Mouse (Mus musculus) heart, postnatal 0 days (tissue): Measurements from ENCODE around the gene Map4k3. TPM values are rescaled to one million over a fixed set of nuclear protein-coding genes. Genes with fewer than 3 reads are reported as not detected.

Experiments used
- ATAC-seq: fragments of 200-750 bp; cut with Nextera tagmentation; 2 replicates; pipeline ENCODE4 v1.8.0; 2017; ENCODE audit warnings: low read depth, moderate number of reproducible peaks, moderate library complexity; ENCODE audit not compliant: insufficient read depth
- DNase-seq: peaks from one replicate; pipeline ENCODE4 v3.0.0-alpha.2; 2016; ENCODE audit warnings: low spot score
- H3K27ac ChIP-seq: fragments of 300-500 bp; sonication (generic); 2 replicates; pipeline ENCODE4 v1.5.1; 2014; ENCODE audit warnings: low read depth, mild to moderate bottlenecking
- H3K27me3 ChIP-seq: fragments of 300-500 bp; sonication (generic); 2 replicates; pipeline ENCODE4 v1.6.1; 2014; ENCODE audit warnings: low read length, mixed read lengths; ENCODE audit not compliant: control insufficient read depth, insufficient read depth
- H3K36me3 ChIP-seq: fragments of 300-500 bp; sonication (generic); replicated peaks from 2 replicates; pipeline ENCODE4 v1.6.1; 2014; ENCODE audit warnings: low read length, mixed read lengths; ENCODE audit not compliant: control insufficient read depth, insufficient read depth
- H3K4me1 ChIP-seq: fragments of 300-500 bp; sonication (generic); 2 replicates; pipeline ENCODE4 v1.6.1; 2014; ENCODE audit warnings: antibody characterized with exemption; ENCODE audit not compliant: control insufficient read depth, insufficient read depth
- H3K4me2 ChIP-seq: fragments of 300-500 bp; sonication (generic); 2 replicates; pipeline ENCODE4 v1.6.1; 2014; ENCODE audit warnings: low read depth, mild to moderate bottlenecking, low read length, moderate library complexity
- H3K4me3 ChIP-seq: fragments of 300-500 bp; sonication (generic); 2 replicates; pipeline ENCODE4 v1.5.1; 2014; ENCODE audit warnings: low read depth, low read length
- H3K9ac ChIP-seq: fragments of 300-500 bp; sonication (generic); replicated peaks from 2 replicates; pipeline ENCODE4 v1.6.1; 2014; ENCODE audit warnings: low read depth, low read length, mixed read lengths
- H3K9me3 ChIP-seq: fragments of 300-500 bp; sonication (generic); replicated peaks from 2 replicates; pipeline ENCODE4 v1.6.1; 2016; ENCODE audit warnings: low read length; ENCODE audit not compliant: control insufficient read depth
- CTCF ChIP-seq: IDR thresholded peaks from 2 replicates; pipeline ENCODE4 v1.5.1; 2016; ENCODE audit warnings: antibody characterized with exemption, control low read depth, low read depth
- EP300 ChIP-seq: IDR thresholded peaks from 2 replicates; pipeline ENCODE4 v1.6.1; 2016; ENCODE audit warnings: antibody characterized with exemption, low read depth
- WGBS: fragments of 180-500 bp; shearing (Covaris S2); extraction: QIAGEN DNeasy Blood & Tissue Kit; methylation state at CpG from one replicate; pipeline ENCODE4 v1.1.7; 2014; 5-methylcytosine and 5-hydroxymethylcytosine counted together
- polyA plus RNA-seq: library from polyadenylated mRNA; unstranded; fragments of >200 nt; fragmentation: Nextera tagmentation; extraction: Ambion mirVana; gene quantifications from 2 replicates; pipeline ENCODE4 v1.2.1, GENCODE M21; 2015
- total RNA-seq: library from RNA; depleted of rRNA; stranded (reverse); fragments of >200 nt; gene quantifications from 2 replicates; pipeline ENCODE4 v1.2.3, GENCODE M21; 2014; ENCODE audit warnings: low replicate concordance

Gene Map4k3
- total and polyA plus RNA-seq, 2 experiments from 2014 or later = 16.7 to 38.0 TPM

DNA sequence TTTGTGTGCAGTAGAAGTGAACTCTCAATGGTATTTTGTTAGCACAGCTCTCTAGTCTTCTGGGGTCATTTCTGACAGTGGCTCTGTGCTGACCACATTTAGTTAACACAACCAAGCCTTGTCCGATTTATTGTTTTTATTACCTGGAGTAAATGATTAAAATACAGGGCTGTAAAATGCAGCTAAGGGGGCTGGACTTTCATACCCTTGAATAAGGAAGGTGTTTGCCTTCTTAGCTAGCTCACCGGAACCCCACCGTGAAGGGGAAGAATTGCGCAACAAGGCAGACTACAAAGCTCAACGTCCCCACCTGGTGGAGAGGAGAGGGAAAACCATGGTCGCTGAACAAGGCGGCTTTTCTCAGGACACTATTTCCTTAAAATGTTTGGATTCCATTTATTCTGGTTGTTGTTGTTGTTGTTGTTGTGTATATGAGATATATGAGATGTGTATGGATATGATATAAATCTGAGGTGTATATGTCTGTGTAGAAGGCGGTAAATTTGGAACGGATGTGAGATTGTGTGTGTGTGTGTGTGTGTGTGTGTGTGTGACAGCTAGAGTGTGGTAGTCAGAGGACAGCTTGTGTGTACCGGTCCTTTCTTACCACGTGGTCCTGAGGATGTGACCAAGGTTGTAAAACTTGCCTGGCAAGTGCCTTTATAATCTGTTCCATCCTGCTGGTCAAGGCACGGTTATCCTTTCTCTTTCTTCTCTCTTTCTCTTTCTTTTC, 167.4 kb downstream of the Map4k3 start:
- no peaks in the 10 kb centered on the region for H3K27me3 ChIP-seq
- TF ChIP-seq EP300 (no peak), CTCF (peak; percentile 91)
- H3K9ac ChIP-seq = no peak overlapping the region
- H3K4me2 ChIP-seq = peak overlapping the region; percentile 48
- no peaks in the 10 kb centered on the region for H3K9me3 ChIP-seq
- H3K27ac ChIP-seq = no peak overlapping the region
- 20% methylated on average over 12 of the region's 12 CpGs for WGBS
- DNase-seq = peak; percentile 78
- no peaks in the 10 kb centered on the region for H3K36me3 ChIP-seq
- no peaks in the 10 kb centered on the region for H3K4me1 ChIP-seq
- H3K4me3 ChIP-seq = no peak overlapping the region
- no peak for ATAC-seq

DNA sequence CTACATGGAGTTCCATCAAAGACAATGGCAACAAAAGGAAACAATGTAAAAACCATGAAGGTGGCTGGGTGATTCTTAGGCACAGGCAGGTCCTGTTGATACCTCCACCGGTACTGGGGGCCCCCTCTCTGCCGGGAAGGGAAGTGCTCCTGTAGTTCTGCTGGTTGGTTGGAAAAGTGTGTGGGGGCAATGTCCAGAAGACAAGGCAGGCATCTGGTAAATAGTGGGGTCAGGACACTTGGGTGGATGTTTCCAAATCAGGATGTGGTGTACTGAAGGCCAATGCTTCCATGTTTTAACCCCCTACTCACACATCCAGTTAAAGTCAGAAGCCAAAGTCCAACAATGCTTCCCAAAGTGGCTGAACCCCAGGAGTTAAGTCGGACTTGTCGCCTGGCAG, 168.5 kb downstream of the Map4k3 start:
- TF ChIP-seq EP300 (no peak), CTCF (no peak; the same call in 1 of the 2 replicates)
- no peak overlapping the region for H3K4me2 ChIP-seq

DNA sequence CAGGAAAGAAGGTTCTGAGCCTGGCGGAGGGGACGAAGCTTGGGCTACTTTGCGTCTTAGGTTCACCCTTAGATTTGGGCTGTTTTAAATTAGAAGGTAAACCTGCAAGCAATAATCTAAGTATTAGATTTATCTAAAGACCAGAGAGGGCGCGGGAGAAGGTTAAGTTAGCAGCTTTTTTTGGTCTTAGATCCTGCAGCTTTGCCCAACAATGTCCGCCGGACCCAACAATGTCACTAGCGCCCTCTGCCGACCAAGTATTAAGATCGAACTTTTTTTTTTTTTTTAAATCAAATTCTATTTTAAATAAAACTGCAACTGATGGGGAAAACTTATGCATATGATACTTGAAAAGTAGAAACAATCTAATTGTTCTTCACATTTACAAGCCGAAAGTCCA, 169.2 kb downstream of the Map4k3 start:
- no peak overlapping the region for H3K4me3 ChIP-seq
- no peaks in the 10 kb centered on the region for H3K9me3 ChIP-seq
- DNase-seq (peak; percentile 50), ATAC-seq (no peak)
- WGBS = 28% methylated on average over 11 of the region's 11 CpGs
- no peaks in the 10 kb centered on the region for H3K27me3 ChIP-seq
- TF ChIP-seq EP300 (no peak), CTCF (peak; percentile 36; the same call in 1 of the 2 replicates)
- H3K36me3 ChIP-seq = no peaks in the 10 kb centered on the region
- H3K4me1 ChIP-seq = no peaks in the 10 kb centered on the region
- no peak overlapping the region for H3K9ac ChIP-seq
- H3K27ac ChIP-seq = no peak overlapping the region
- no peak overlapping the region for H3K4me2 ChIP-seq

More for the DNA sequence above, 168.5 kb downstream of the Map4k3 start:
- WGBS = 77% methylated on average over 4 of the region's 4 CpGs
- Histone ChIP-seq H3K27me3 (no peaks in the 10 kb centered on the region), H3K27ac (no peak overlapping the region), H3K9ac (no peak overlapping the region), H3K9me3 (no peaks in the 10 kb centered on the region), H3K4me1 (no peaks in the 10 kb centered on the region), H3K4me3 (no peak overlapping the region), H3K36me3 (no peaks in the 10 kb centered on the region)
- DNase-seq (no peak), ATAC-seq (no peak)

DNA sequence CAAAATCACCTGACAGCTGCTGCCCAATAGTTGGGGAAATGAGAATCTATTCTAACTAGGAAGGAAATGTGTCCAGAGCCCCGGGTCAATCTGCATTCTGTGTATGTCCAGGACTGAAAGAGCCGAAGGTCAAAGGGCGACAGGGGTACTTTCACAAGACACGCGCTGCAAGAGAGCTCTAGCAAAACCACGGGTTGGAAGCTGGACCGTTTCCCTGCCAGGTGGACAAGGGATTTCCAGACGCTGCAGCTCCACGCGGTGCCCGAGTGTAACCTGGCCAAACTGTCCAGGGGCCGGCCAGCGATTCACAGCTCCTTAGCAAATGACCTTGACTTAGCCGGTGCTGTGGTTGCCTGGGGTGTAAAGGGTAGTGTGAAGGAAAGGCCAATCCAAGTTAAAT, 169.7 kb downstream of the Map4k3 start:
- 78% methylated on average over 14 of the region's 14 CpGs for WGBS
- Histone ChIP-seq H3K4me3 (no peak overlapping the region), H3K36me3 (no peaks in the 10 kb centered on the region), H3K27me3 (no peaks in the 10 kb centered on the region), H3K9me3 (no peaks in the 10 kb centered on the region), H3K27ac (no peak overlapping the region), H3K4me1 (no peaks in the 10 kb centered on the region), H3K9ac (no peak overlapping the region), H3K4me2 (no peak overlapping the region)
- ATAC-seq (no peak), DNase-seq (no peak)
- TF ChIP-seq EP300 = no peak
- no peak for TF ChIP-seq CTCF

DNA sequence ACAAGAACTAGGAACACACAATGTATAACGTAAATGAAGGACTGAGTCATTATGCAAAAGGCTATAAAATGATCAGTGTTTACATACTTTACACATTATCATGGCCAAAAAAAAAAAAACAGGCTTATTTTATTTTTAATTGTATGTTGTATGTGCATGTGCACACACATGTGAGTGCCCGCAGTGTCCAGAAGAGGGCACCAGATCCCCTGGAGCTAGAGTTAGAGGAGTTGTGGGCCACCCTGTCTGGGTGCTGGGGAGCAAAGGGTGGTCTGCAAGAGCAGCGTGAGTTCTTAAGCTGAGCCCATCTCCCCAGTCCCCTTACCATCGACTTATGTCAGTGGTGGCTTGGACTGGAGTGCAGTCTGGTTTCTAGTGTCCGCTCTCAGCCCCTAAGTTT, 170.8 kb downstream of the Map4k3 start:
- DNase-seq = no peak
- H3K4me2 ChIP-seq = no peak overlapping the region
- H3K4me3 ChIP-seq = no peak overlapping the region
- ATAC-seq = no peak
- 99% methylated on average over 5 of the region's 5 CpGs for WGBS
- H3K27me3 ChIP-seq = no peaks in the 10 kb centered on the region
- no peak overlapping the region for H3K9ac ChIP-seq
- H3K4me1 ChIP-seq = no peaks in the 10 kb centered on the region
- no peaks in the 10 kb centered on the region for H3K36me3 ChIP-seq
- no peaks in the 10 kb centered on the region for H3K9me3 ChIP-seq
- TF ChIP-seq EP300 (no peak), CTCF (peak; percentile 12; the same call in 1 of the 2 replicates)
- H3K27ac ChIP-seq = no peak overlapping the region
